Mouse (Mus musculus) lung, adult 18-20 months (tissue): ENCODE results near the gene Olfr1394.
A peak's percentile ranks its signal among the peaks of the same experiment; 100 is the strongest.
"Not testable (repeated sequence)": the region's sequence is repeated elsewhere in the genome, so short reads cannot be mapped to it uniquely, and the experiment has no call there.

ENCODE experiments used
- DNase-seq, 2 experiments: peaks; one replicate each; pipeline ENCODE4 v3.0.0; 2022; ENCODE audit warnings: mixed read lengths in 2 of 2

Olfr1394 gene

DNA sequence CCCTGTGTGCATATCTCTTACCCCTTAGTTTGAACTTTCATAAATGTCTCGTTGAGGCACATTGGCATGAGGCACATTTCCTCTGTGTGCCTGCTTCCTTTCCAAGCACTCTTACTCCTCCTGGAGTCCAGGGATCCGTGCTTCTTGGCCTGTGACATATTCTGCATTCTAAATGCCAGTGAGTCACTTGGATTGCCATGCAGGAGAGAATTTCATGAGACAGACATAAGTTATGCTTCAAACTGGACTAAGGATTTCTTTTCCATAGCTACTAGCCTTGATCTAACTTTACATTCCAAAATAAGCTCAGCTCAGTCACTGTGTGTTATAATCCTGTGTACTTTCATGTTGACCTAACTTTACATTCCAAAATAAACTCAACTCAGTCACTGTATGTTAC, 36.9 kb downstream of the Olfr1394 start:
- no peak for DNase-seq

DNA sequence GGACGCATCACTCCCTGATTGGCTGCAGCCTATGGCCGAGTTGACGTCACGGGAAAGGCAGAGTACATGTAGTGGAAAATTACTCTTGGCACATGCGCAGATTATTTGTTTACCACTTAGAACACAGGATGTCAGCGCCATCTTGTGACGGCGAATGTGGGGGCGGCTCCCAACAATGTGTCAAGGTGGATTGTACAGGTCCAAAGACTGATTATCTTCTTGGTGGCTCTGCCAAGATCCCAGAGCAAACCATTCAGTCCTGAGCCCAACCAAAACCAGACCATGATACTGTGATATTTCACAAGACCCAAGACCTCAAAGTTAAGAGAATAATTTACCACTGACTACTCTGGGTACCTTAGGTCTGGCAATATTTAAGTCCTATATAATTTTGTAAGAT, 40.6 kb downstream of the Olfr1394 start:
- not testable (repeated sequence) for DNase-seq

DNA sequence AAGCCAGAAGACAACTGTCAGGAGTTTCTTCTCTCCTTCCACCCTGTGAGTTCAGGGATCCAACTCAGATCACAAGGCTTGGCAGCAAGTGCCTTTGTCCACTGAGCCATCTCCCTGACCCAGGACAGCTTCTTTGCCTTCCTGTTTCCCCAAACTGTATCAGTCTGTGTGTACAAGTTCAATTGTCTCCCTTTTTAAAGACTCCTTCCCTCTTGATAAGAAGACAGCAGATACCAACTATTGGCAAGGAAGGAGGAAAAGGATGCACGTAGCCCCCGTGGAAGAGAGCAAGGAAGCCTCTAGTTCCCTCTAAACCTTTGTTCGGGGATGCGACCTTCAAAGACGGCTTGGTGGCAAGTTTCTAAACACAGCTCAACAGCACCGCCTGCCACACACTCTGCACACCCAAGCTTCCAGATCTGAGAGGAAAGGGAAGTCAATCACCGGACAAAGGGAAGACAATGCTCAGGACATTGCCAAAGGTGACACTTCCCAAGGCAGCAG, 41.7 kb downstream of the Olfr1394 start:
- peak; percentile 17 to 54 for DNase-seq

DNA sequence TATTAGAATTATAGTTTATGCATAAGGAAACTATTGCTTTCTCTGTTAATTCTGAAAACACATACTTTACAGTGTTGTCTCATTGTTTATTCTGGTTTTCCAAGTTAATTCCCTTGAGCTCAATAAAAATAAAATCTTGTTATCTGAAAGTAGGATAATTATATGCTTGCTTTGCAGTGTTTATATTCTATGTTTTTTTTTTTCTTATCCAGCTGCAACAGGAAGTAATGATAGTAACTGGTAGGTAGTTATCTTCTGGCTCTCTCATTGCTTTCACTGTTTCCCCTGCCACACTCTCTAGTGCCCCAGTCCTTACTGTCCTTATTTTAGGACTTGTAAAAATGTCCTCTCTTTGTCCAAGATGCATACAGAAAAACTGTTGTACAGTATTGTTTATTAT, 46.5 kb downstream of the Olfr1394 start:
- no peak for DNase-seq

DNA sequence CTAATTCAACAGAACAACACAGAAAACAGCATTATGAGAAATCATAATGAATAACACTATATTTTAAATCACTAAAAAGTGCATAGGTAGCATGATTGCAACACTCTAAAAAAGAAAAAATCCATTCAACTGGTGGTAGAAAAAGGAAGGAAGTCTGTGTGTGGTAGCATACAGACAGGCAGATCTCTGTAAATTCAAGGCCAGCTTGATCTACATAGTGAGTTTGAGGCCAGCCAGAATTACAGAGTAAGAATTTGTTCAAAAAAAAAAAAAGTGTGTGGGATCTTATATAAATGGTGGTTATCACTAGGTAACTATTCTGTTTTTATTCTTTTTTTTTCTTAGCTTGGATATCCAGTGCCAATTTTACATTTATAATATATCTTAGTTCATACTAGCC, 47.0 kb downstream of the Olfr1394 start:
- DNase-seq, result no peak

DNA sequence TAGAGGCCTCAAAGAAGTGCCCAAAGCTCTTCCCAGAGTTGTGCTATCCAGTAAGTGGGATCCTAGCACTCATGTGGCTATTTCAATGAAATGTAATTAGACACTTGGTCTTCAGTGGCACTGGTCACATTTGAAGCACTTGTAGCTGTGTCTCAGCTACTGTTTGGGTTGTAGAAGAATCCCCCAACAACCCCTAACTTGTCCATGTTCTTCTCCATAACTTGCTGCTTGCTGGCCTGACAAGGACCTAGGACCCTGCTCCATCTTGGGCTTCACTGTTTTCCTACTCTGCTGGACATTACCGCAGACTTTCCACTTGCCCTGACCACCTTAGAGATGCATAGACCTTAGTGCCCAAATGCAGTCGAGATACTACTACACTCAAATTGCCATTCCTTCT, 47.9 kb downstream of the Olfr1394 start:
- no peak for DNase-seq

DNA sequence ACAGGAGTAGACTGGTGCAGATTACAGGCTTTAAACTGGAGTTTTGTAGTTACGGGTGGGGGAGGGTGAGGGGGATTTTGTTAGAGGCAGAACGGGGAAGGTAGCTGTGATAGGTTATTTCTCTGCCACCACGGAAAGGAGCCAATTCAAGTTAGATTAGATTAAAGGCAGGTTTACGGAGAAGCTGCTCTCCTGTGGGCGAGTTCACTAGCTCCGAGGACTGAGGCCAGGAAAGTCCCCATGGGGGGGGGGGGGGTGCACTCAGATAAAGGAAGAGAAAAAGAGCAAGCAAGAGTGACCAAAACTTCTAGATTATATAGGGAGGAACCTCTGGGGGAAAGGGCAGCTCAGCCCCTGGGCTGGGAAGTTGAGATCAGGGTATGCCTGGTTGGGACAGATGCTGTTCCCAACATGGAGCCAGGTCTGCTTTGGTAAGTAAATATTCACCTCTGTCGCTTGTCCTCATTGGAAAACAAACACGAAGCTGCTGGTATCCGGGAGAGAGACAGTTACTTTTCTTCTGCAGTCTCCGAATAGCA, 48.4 kb downstream of the Olfr1394 start:
- DNase-seq, result peak in 1 of 2 experiments; percentile 14

DNA sequence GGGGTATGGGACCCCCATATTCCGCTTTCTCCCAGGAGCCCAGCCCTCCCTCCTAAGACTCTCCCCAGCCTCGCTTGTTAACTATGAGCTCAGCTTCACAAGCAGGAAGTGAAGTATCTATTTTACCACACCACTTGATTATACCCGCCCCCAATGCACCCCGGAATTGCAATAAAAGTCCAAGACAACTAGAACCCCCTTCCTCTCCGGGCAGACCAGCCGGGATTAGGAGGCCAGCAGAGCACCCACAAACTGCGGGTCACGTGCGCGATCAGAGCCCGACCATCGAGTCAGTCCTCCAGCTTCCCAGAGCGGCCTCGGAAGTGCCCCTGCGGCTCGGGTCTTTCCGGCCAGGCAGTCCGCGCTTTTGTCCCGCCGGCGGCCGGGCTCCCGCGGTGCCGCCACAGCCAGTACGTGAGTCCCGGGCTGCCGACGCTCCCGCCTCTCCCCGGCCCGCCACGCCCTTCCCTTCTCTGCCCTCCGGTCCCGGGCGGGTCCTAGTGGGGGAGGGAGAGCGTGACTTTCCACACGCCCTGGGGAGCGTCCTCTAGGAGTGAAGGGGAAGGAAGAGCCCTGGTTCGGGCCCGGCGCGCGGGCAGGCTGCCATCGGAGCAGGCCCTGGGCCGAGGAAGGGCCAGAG, 49.1 kb downstream of the Olfr1394 start, which contains the start of gene Zfp62:
Gene Zfp62 (plus strand): TSS at position 164 of the 640 bp plus-strand sequence.
- peak; percentile 93 to 95 for DNase-seq

DNA sequence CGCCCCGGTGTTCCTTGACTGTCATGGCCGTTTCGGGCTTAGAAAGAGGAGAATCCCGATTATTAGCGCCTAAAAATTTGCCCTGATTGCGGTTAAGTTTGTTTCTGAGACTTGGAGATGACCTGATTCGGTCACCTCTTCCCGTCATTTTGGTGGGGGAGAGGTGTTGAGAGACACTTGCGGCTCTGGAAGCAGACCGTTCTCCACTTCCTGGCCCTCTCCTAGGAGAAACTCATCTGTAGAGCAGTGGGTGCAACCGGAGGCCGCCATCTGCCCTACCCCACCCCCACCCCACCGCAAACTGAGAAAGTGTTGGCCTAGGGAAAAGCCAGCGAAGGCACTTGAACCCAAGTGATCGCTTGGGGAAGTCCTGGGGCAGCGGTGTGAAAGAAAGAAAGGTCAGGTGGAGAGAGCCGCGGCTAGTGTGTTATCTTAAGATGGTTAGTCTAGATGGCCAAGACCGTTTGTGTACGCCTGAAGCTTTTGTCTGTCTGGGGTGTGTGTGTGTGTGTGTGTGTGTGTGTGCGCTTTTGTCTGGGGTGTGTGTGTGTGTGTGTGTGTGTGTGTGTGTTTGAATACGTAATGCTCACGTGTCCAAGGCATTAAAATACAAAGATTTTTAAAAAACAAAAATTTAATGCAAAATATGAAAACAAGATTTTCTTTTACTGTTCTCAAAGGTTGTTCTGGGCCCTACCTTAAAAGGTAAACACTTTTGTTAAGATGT, 49.8 kb downstream of the Olfr1394 start:
- DNase-seq, result peak; percentile 39 to 40

DNA sequence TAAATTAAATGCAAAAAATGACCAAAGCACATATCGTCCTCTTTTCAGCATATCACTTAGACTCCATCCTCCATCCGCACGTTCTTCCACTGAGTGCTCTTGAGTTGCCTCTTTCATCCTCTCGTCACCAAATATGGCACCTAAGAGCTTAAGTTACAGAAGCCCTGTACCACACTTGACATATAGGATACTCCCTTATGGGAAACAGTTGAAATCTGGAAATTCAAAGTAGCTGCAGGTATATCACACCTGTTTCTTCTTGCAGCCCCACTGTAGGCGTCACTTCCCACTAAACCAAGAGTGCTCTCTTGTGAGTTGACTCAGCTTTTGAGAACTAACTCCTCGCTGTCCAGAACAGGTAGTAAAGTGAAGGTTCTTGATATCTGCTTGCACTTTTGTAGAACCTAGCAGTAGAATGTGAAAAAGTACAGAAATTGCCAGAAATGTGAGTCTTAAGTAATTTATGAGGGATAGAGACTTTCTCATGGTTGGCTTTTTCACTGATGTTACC, 51.0 kb downstream of the Olfr1394 start:
- DNase-seq, result no peak

DNA sequence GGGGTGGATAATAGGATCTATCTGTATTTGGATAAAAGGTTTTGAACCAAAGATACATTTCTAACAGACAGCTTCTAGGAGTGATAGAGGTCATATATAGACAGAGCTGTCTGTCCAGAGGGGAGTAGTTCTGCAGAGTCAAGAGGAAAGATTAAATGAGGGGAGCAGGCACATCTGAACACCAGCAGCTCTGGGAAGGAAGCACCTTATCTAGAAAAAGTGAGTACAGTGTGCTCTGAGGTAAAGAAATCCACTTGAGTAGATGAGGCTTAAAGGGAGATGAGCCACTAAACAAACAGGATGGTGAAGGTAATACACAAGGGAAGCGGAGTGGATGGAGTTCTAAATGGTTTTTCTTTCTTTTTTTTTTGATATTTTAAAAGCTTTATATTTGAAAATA, 53.3 kb downstream of the Olfr1394 start:
- DNase-seq, result no peak
